Mouse (Mus musculus) stomach, postnatal 0 days (tissue): Measurements from ENCODE around the gene Fam118a. TPM values are rescaled to one million over a fixed set of nuclear protein-coding genes. Genes with fewer than 3 reads are reported as not detected.
"Not testable (repeated sequence)": the region's sequence is repeated elsewhere in the genome, so short reads cannot be mapped to it uniquely, and the experiment has no call there.

Source experiments
- ATAC-seq: fragments of 200-750 bp; cut with Nextera tagmentation; 2 replicates; pipeline ENCODE4 v1.8.0; 2017; ENCODE audit not compliant: low FRiP score, low TSS enrichment
- DNase-seq: peaks from one replicate; pipeline ENCODE4 v3.0.0-alpha.2; 2016; ENCODE audit warnings: low spot score
- H3K27ac ChIP-seq: fragments of 300-500 bp; sonication (generic); replicated peaks from 2 replicates; pipeline ENCODE4 v1.5.1; 2014; ENCODE audit warnings: mild to moderate bottlenecking, control low read depth
- H3K27me3 ChIP-seq: fragments of 300-500 bp; sonication (generic); 2 replicates; pipeline ENCODE4 v1.6.1; 2014; ENCODE audit warnings: low read length; ENCODE audit not compliant: control insufficient read depth, insufficient read depth
- H3K36me3 ChIP-seq: fragments of 300-500 bp; sonication (generic); 2 replicates; pipeline ENCODE4 v1.6.1; 2014; ENCODE audit warnings: low read length, mixed read lengths; ENCODE audit not compliant: control insufficient read depth, insufficient read depth
- H3K4me1 ChIP-seq: fragments of 300-500 bp; sonication (generic); replicated peaks from 2 replicates; pipeline ENCODE4 v1.6.1; 2014; ENCODE audit warnings: antibody characterized with exemption; ENCODE audit not compliant: control insufficient read depth, insufficient read depth
- H3K4me2 ChIP-seq: fragments of 300-500 bp; sonication (generic); replicated peaks from 2 replicates; pipeline ENCODE4 v1.6.1; 2014; ENCODE audit warnings: low read depth, mild to moderate bottlenecking, control low read depth, moderate library complexity
- H3K4me3 ChIP-seq: fragments of 300-500 bp; sonication (generic); 2 replicates; pipeline ENCODE4 v1.5.1; 2014; ENCODE audit warnings: low read depth, low read length, control low read depth
- H3K9ac ChIP-seq: fragments of 300-500 bp; sonication (generic); 2 replicates; pipeline ENCODE4 v1.6.1; 2014; ENCODE audit warnings: mild to moderate bottlenecking, low read length, control low read depth, mixed read lengths
- H3K9me3 ChIP-seq: fragments of 300-500 bp; sonication (generic); 2 replicates; pipeline ENCODE4 v1.6.1; 2016; ENCODE audit warnings: low read length; ENCODE audit not compliant: control insufficient read depth
- CTCF ChIP-seq: IDR thresholded peaks from 2 replicates; pipeline ENCODE4 v1.5.1; 2016; ENCODE audit warnings: antibody characterized with exemption, low read depth, mild to moderate bottlenecking, moderate library complexity
- EP300 ChIP-seq: optimal IDR thresholded peaks from 2 replicates; pipeline ENCODE3; 2016; ENCODE audit warnings: antibody characterized with exemption
- WGBS: fragments of 180-500 bp; shearing (Covaris S2); extraction: QIAGEN DNeasy Blood & Tissue Kit; methylation state at CpG from one replicate; pipeline ENCODE4 v1.1.7; 2014; 5-methylcytosine and 5-hydroxymethylcytosine counted together
- polyA plus RNA-seq: library from polyadenylated mRNA; unstranded; fragments of >200 nt; fragmentation: Nextera tagmentation; extraction: Ambion mirVana; gene quantifications from 2 replicates; pipeline ENCODE4 v1.2.1, GENCODE M21; 2015

Fam118a gene
- 18.3 and 20.1 TPM in 2 replicates for polyA plus RNA-seq

DNA sequence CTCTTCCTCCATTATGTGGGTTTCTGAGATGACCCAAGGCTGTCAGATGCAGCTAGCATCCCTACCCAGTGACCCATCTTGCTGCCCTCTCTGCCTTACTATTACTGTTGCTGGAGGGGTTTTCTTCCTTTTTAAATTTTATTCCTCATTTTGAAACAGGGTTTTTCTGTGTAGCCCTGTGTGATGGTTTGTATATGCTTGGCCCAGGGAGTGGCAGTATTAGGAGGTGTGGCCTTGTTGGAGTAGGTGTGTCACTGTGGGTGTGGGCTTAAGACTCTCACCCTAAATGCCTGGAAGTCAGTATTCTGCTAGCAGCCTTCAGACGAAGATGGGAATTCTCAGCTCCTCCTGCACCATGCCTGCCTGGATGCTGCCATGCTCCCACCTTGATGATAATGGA, at the start of gene Fam118a:
Fam118a (plus strand) TSS at position 301 of the 400 bp plus-strand sequence.
- WGBS, result 28% methylated on average over 1 of the region's 1 CpGs
- not testable (repeated sequence) for H3K9ac ChIP-seq, H3K4me1 ChIP-seq, ATAC-seq, DNase-seq, H3K36me3 ChIP-seq, H3K27ac ChIP-seq, H3K9me3 ChIP-seq, H3K4me3 ChIP-seq, H3K27me3 ChIP-seq, H3K4me2 ChIP-seq

DNA sequence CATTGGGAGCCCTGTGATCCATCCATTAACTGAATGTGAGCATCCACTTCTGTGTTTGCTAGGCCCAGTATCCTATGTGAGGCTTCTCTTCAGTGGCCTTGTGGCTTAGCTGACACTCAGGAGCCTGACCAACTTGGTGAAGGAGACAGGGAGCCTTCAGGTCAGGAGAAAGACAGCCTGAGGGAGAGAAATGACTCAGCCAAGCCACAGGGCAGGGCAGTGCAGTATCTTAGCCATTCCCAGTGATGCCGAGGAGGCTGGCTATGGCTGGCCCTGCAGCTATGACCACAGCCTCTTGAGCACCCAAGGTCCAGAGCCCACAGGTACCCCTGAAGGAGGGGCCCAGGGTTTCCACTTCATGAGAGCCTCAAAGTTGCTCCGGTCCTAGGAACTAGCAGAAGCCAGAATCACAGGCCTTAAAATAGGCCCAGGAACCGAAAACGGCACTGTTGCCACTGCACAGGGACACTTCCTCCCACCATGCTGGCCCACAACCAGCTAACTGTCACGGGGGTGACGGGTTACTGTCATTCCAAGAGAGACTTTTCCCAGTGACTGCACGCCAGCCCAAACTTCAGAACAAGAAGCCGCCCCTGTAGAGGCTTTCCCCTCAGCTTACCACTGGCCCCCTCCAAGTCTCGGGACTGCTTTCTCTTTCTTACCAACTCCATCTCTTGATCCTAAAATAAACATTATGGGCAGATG, 47.0 kb upstream of the Fam118a start:
- Histone ChIP-seq H3K4me3 (no peak overlapping the region), H3K36me3 (no peaks in the 10 kb centered on the region), H3K4me2 (no peak overlapping the region), H3K9me3 (no peaks in the 10 kb centered on the region), H3K9ac (no peak overlapping the region), H3K4me1 (no peaks in the 10 kb centered on the region; the same call in 1 of the 2 replicates), H3K27ac (no peak overlapping the region; the same call in 1 of the 2 replicates), H3K27me3 (no peaks in the 10 kb centered on the region)
- WGBS, result 72% methylated on average over 9 of the region's 9 CpGs
- no peak for TF ChIP-seq EP300
- TF ChIP-seq CTCF, result no peak
- no peak for ATAC-seq
- no peak for DNase-seq

DNA sequence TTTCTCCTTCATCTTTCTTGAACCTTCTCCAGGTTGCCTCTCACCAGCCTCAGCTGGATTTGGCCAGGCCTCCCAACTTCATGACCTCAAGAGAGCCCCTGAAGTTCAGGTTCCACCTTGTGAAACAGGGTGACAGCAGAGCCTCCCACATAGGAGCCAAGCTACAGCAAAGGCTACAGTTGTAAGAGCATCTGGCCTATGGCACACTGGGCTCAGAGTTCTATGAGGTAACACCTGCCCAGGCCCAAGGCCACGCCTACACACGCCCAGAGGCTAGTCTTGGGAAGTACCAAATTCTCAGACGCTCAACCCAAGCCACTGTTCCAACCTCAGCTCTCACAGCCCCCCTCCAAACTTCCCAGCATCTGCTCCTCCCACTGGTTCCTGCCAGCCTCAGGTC, 45.9 kb upstream of the Fam118a start:
- Histone ChIP-seq H3K4me1 (no peaks in the 10 kb centered on the region; the same call in 1 of the 2 replicates), H3K4me3 (no peak overlapping the region), H3K9ac (no peak overlapping the region), H3K27me3 (no peaks in the 10 kb centered on the region), H3K4me2 (no peak overlapping the region), H3K36me3 (no peaks in the 10 kb centered on the region), H3K27ac (no peak overlapping the region), H3K9me3 (no peaks in the 10 kb centered on the region)
- no peak for TF ChIP-seq CTCF
- TF ChIP-seq EP300, result no peak
- peak; percentile 50 for DNase-seq
- WGBS, result 75% methylated on average over 3 of the region's 3 CpGs
- peak; percentile 31; the same call in 1 of the 2 replicates for ATAC-seq

GRCm38 (mm10) chr15:84983721-84984120, 45.0 kb upstream of the Fam118a start:
- no peaks in the 10 kb centered on the region for H3K9me3 ChIP-seq
- H3K9ac ChIP-seq, result no peak overlapping the region
- WGBS, result 76% methylated on average over 7 of the region's 7 CpGs
- no peak for ATAC-seq
- H3K4me3 ChIP-seq, result no peak overlapping the region
- no peak overlapping the region for H3K4me2 ChIP-seq
- DNase-seq, result no peak
- H3K4me1 ChIP-seq, result no peaks in the 10 kb centered on the region; the same call in 1 of the 2 replicates
- no peaks in the 10 kb centered on the region for H3K27me3 ChIP-seq
- no peaks in the 10 kb centered on the region for H3K36me3 ChIP-seq
- no peak overlapping the region for H3K27ac ChIP-seq
- TF ChIP-seq EP300 (no peak), CTCF (no peak)

GRCm38 (mm10) chr15:84985516-84986160, 43.1 kb upstream of the Fam118a start:
- H3K27ac ChIP-seq, result no peak overlapping the region
- H3K9me3 ChIP-seq, result no peaks in the 10 kb centered on the region
- no peak for TF ChIP-seq EP300
- H3K4me1 ChIP-seq, result no peaks in the 10 kb centered on the region; the same call in 1 of the 2 replicates
- no peak overlapping the region for H3K9ac ChIP-seq
- ATAC-seq (no peak), DNase-seq (no peak)
- H3K36me3 ChIP-seq, result no peaks in the 10 kb centered on the region
- H3K27me3 ChIP-seq, result no peaks in the 10 kb centered on the region
- H3K4me2 ChIP-seq, result no peak overlapping the region
- no peak overlapping the region for H3K4me3 ChIP-seq
- 81% methylated on average over 12 of the region's 12 CpGs for WGBS
